Mouse (Mus musculus) adrenal gland, postnatal 36 days (tissue): ENCODE results near the gene Cpsf7. TPM values are rescaled to one million over a fixed set of nuclear protein-coding genes. Genes with fewer than 3 reads are reported as not detected.

Experiments
- DNase-seq, 2 experiments: peaks; one replicate each; pipeline ENCODE4 v3.0.0; 2021; ENCODE audit warnings: mixed read lengths in 1 of 2
- total RNA-seq, 2 experiments: library from RNA; stranded (reverse); gene quantifications; 2 replicates each; pipeline ENCODE4 v1.2.3; 2021

Cpsf7 gene
- total RNA-seq, 2 experiments from 2014 or later: 42.0 to 55.1 TPM

- DNase-seq: peak in 1 of 2 experiments; percentile 22
Measured at GRCm38 (mm10) chr19:10560108-10560507, 35.0 kb downstream of the Cpsf7 start.

- DNase-seq: peak; percentile 50 to 64
Measured at GRCm38 (mm10) chr19:10561558-10562314, 36.7 kb downstream of the Cpsf7 start.

- no peak for DNase-seq
Measured at GRCm38 (mm10) chr19:10562351-10562750, 37.3 kb downstream of the Cpsf7 start.

- DNase-seq: no peak
Measured at GRCm38 (mm10) chr19:10564278-10564677, 39.2 kb downstream of the Cpsf7 start.

GRCm38 (mm10) chr19:10565217-10565616 is 40.2 kb downstream of the Cpsf7 start:
- peak in 1 of 2 experiments; percentile 29 for DNase-seq

- DNase-seq: no peak
Measured at GRCm38 (mm10) chr19:10569627-10570026, 44.6 kb downstream of the Cpsf7 start.

- peak; percentile 93 to 94 for DNase-seq
Measured at GRCm38 (mm10) chr19:10576690-10577561, 51.9 kb downstream of the Cpsf7 start, which contains the start of the genes Cyb561a3 and Tmem138. TSS of gene Cyb561a3 (plus strand) at chr19:10577172. TSS of gene Tmem138 (minus strand) at chr19:10577362.

- no peak for DNase-seq
Measured at GRCm38 (mm10) chr19:10580102-10580501, 55.0 kb downstream of the Cpsf7 start.

- DNase-seq: no peak
Measured at GRCm38 (mm10) chr19:10580761-10581160, 55.7 kb downstream of the Cpsf7 start.

GRCm38 (mm10) chr19:10581984-10582383 is 56.9 kb downstream of the Cpsf7 start:
- no peak for DNase-seq

- DNase-seq: no peak
Measured at GRCm38 (mm10) chr19:10583550-10584146, 58.6 kb downstream of the Cpsf7 start.

- DNase-seq: no peak
Measured at GRCm38 (mm10) chr19:10585112-10585511, 60.0 kb downstream of the Cpsf7 start.

- DNase-seq: no peak
Measured at GRCm38 (mm10) chr19:10587231-10587630, 62.2 kb downstream of the Cpsf7 start.

GRCm38 (mm10) chr19:10589127-10589857 is 64.2 kb downstream of the Cpsf7 start:
- no peak for DNase-seq

- DNase-seq: no peak
Measured at GRCm38 (mm10) chr19:10590301-10590700, 65.2 kb downstream of the Cpsf7 start.

GRCm38 (mm10) chr19:10591659-10592377 is 66.8 kb downstream of the Cpsf7 start:
- no peak for DNase-seq

Other genes starting within 250 kb of the Cpsf7 start
- gene Dagla, start 220.4 kb upstream of the Cpsf7 start, total RNA-seq: 1 to 10 TPM; 4.0 to 5.6 TPM
- gene Syt7, start 136.2 kb upstream of the Cpsf7 start, total RNA-seq: 10 to 100 TPM; 17.7 to 29.8 TPM
- 1 to 10 TPM; 3.5 to 6.2 TPM for gene Lrrc10b, start 67.8 kb upstream of the Cpsf7 start, total RNA-seq
- under 1 TPM; 0.63 to 0.93 TPM for gene Ppp1r32, start 42.3 kb upstream of the Cpsf7 start, total RNA-seq
- gene Sdhaf2, start 876 bp downstream of the Cpsf7 start, total RNA-seq: 10 to 100 TPM; 61.6 to 63.5 TPM
- 10 to 100 TPM; 15.9 to 21.5 TPM for gene Tmem216, start 31.0 kb downstream of the Cpsf7 start, total RNA-seq
- 10 to 100 TPM; 17.8 to 21.7 TPM for gene Cyb561a3, start 51.9 kb downstream of the Cpsf7 start, total RNA-seq
- 1 to 10 TPM; 8.2 to 8.6 TPM for gene Tmem138, start 52.1 kb downstream of the Cpsf7 start, total RNA-seq
- 100 to 1,000 TPM; 272 to 288 TPM for gene Ddb1, start 80.1 kb downstream of the Cpsf7 start, total RNA-seq
- 10 to 100 TPM; 18.0 to 20.7 TPM for gene Tkfc, start 80.4 kb downstream of the Cpsf7 start, total RNA-seq
- under 1 TPM; 0.26 to 0.60 TPM for gene Vwce, start 108.9 kb downstream of the Cpsf7 start, total RNA-seq
- gene Pga5, start 152.8 kb downstream of the Cpsf7 start, total RNA-seq: not detected
- 10 to 100 TPM; 21.1 to 30.5 TPM for gene Vps37c, start 163.5 kb downstream of the Cpsf7 start, total RNA-seq
- under 1 TPM in 1 of 2 experiments, not detected in 1; 0.20 TPM for gene Cd5, start 213.7 kb downstream of the Cpsf7 start, total RNA-seq